In the genomic region with DNA sequence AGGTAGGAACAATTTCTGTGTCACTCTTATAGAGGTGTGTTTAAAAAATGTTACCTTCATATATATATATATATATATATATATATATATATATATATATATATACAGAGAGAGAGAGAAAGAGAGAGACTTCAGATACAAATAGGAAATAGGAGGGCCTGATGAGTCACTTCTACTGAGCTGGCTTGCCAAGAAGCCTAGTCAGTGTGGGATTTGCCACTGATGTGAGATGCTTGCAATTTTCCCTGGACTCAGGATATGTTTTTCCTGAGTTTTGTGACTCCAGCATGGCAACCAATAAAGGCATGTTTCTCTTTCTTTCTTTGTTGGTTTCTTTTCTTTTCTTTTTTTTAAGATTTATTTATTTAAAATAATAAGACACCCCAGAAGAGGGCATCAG, we compare ENCODE assay signal across 25 mouse cellular contexts.
"Had no signal": no experiment of that assay in that cellular context is flagged by ENCODE, and none has a peak within 500 bp of the region (broad histone marks: within the 10 kb centered on the region; RNA-seq: fewer than 3 reads in every experiment).

No protein-coding gene starts in this region.

- H3K27me3 ChIP-seq: liver, embryonic 15.5 days; lung, embryonic 15.5 days; midbrain, embryonic 12.5 days; neural tube, embryonic 13.5 days; neural tube, embryonic 15.5 days; stomach, embryonic 15.5 days had no signal

- DNase-seq: liver, postnatal 0 days; lung, adult 2 months; lung, postnatal 14 days; lung, postnatal 36 days; midbrain, embryonic 14.5 days; retina, postnatal 1 day; right cerebral cortex, adult 18-20 months; right cerebral cortex, postnatal 25 days; right cerebral cortex, postnatal 4 days; spleen, adult 18-20 months; thymus, adult 2 months; thymus, postnatal 25 days; thymus, postnatal 4 days had no signal

- H3K27ac ChIP-seq: liver, embryonic 15.5 days; lung, embryonic 15.5 days; macrophage; midbrain, embryonic 10.5 days; midbrain, embryonic 12.5 days; neural tube, embryonic 13.5 days; neural tube, embryonic 15.5 days; stomach, embryonic 15.5 days; stomach, postnatal 0 days had no signal

- H3K4me1 ChIP-seq: liver, embryonic 15.5 days; lung, embryonic 15.5 days; midbrain, embryonic 10.5 days; midbrain, embryonic 12.5 days; neural tube, embryonic 13.5 days; neural tube, embryonic 15.5 days; stomach, embryonic 15.5 days had no signal

- ATAC-seq: liver, postnatal 0 days; lung, postnatal 0 days; midbrain, embryonic 16.5 days had no signal

- H3K4me3 ChIP-seq: liver, embryonic 15.5 days; lung, embryonic 15.5 days; midbrain, embryonic 10.5 days; midbrain, embryonic 12.5 days; myocyte; neural tube, embryonic 13.5 days; neural tube, embryonic 15.5 days; stomach, embryonic 15.5 days had no signal

- H3K36me3 ChIP-seq: liver, embryonic 15.5 days; lung, embryonic 15.5 days; midbrain, embryonic 10.5 days; midbrain, embryonic 12.5 days; neural tube, embryonic 13.5 days; neural tube, embryonic 15.5 days; stomach, embryonic 15.5 days had no signal

- H3K9me3 ChIP-seq: liver, embryonic 15.5 days; lung, embryonic 15.5 days; midbrain, embryonic 10.5 days; midbrain, embryonic 12.5 days; neural tube, embryonic 13.5 days; neural tube, embryonic 15.5 days; stomach, embryonic 15.5 days had no signal
